Mouse (Mus musculus) megakaryocyte progenitor cell, adult 5-6 weeks (primary cell): ENCODE measurements around the gene Cxcl14. TPM values are rescaled to one million over a fixed set of nuclear protein-coding genes. Genes with fewer than 3 reads are reported as not detected.

Experiments
- ATAC-seq: replicated peaks from 2 replicates; pipeline ENCODE4 v1.8.0; 2016; ENCODE audit warnings: mild to moderate bottlenecking, moderate TSS enrichment, inconsistent platforms; ENCODE audit not compliant: poor library complexity
- total RNA-seq, 2 experiments: library from RNA; stranded (forward) in 1 of 2; stranded (reverse) in 1 of 2; fragments of 157-497, 149-512 nt in 1 of 2; fragments of 200-1000 nt in 1 of 2; gene quantifications; 2 replicates each; pipeline versions ENCODE4 v1.2.3 to v1.2.4; 2015 to 2017

Gene Cxcl14
- total RNA-seq (2015) (not detected in 2 replicates), total RNA-seq (2017) (not detected in 2 replicates)

GRCm38 (mm10) chr13:56295943-56296658, at the start of gene Cxcl14:
TSS of gene Cxcl14 (minus strand) at chr13:56296551.
- ATAC-seq: no peak

- ATAC-seq: no peak
Observed at GRCm38 (mm10) chr13:56344355-56344754, 48.0 kb upstream of the Cxcl14 start.

GRCm38 (mm10) chr13:56342491-56342890, 46.1 kb upstream of the Cxcl14 start:
- no peak for ATAC-seq

GRCm38 (mm10) chr13:56340513-56340912, 44.2 kb upstream of the Cxcl14 start:
- ATAC-seq: no peak

GRCm38 (mm10) chr13:56339816-56340215, 43.5 kb upstream of the Cxcl14 start:
- ATAC-seq: no peak

- ATAC-seq: no peak
Observed at GRCm38 (mm10) chr13:56336982-56337381, 40.6 kb upstream of the Cxcl14 start.

GRCm38 (mm10) chr13:56334802-56335690, 38.7 kb upstream of the Cxcl14 start:
- peak; percentile 23; the same call in 1 of the 2 replicates for ATAC-seq

- no peak for ATAC-seq
Observed at GRCm38 (mm10) chr13:56334236-56334635, 37.9 kb upstream of the Cxcl14 start.

GRCm38 (mm10) chr13:56332356-56332755, 36.0 kb upstream of the Cxcl14 start:
- ATAC-seq: no peak

GRCm38 (mm10) chr13:56330603-56331455, 34.5 kb upstream of the Cxcl14 start:
- no peak for ATAC-seq

- no peak for ATAC-seq
Observed at GRCm38 (mm10) chr13:56329769-56330168, 33.4 kb upstream of the Cxcl14 start.

GRCm38 (mm10) chr13:56329165-56329564, 32.8 kb upstream of the Cxcl14 start:
- ATAC-seq: no peak

GRCm38 (mm10) chr13:56327779-56328178, 31.4 kb upstream of the Cxcl14 start:
- ATAC-seq: no peak

- no peak for ATAC-seq
Observed at GRCm38 (mm10) chr13:56321635-56322034, 25.3 kb upstream of the Cxcl14 start.

GRCm38 (mm10) chr13:56316930-56317329, 20.6 kb upstream of the Cxcl14 start:
- no peak for ATAC-seq

- no peak for ATAC-seq
Observed at GRCm38 (mm10) chr13:56315201-56315600, 18.9 kb upstream of the Cxcl14 start.

- ATAC-seq: no peak
Observed at GRCm38 (mm10) chr13:56305058-56305457, 8.7 kb upstream of the Cxcl14 start.

GRCm38 (mm10) chr13:56304453-56304852, 8.1 kb upstream of the Cxcl14 start:
- no peak for ATAC-seq

GRCm38 (mm10) chr13:56299336-56299735, 3.0 kb upstream of the Cxcl14 start:
- no peak for ATAC-seq

GRCm38 (mm10) chr13:56296659-56297020, 289 bp upstream of the Cxcl14 start:
- ATAC-seq: no peak

- ATAC-seq: no peak
Observed at GRCm38 (mm10) chr13:56295586-56295942, 787 bp downstream of the Cxcl14 start.
